Mouse (Mus musculus) hematopoietic stem cell, adult 5-6 weeks (primary cell): ENCODE data around the gene Ebna1bp2. TPM values are rescaled to one million over a fixed set of nuclear protein-coding genes. Genes with fewer than 3 reads are reported as not detected.

Experiments
- total RNA-seq: library from RNA; stranded (forward); fragments of 172-1452, 232-1000 nt; gene quantifications from 2 replicates; pipeline ENCODE4 v1.2.3, GENCODE M21; 2017

Ebna1bp2 gene
- total RNA-seq, 1 experiment from 2014 or later, result 124 TPM

Other genes starting within 250 kb of the Ebna1bp2 start
- gene Szt2, start 211.5 kb upstream of the Ebna1bp2 start, total RNA-seq, result 5.2 and 7.0 TPM in 2 replicates
- gene Med8, start 211.5 kb upstream of the Ebna1bp2 start, total RNA-seq, result 35.9 and 70.3 TPM in 2 replicates
- 35.4 and 39.4 TPM in 2 replicates for gene Elovl1, start 192.7 kb upstream of the Ebna1bp2 start, total RNA-seq
- 61.3 and 63.3 TPM in 2 replicates for gene Cdc20, start 183.4 kb upstream of the Ebna1bp2 start, total RNA-seq
- gene Mpl, start 163.3 kb upstream of the Ebna1bp2 start, total RNA-seq, result 31.3 and 33.8 TPM in 2 replicates
- 23.3 and 24.5 TPM in 2 replicates for gene Tie1, start 130.7 kb upstream of the Ebna1bp2 start, total RNA-seq
- not detected in 2 replicates for gene 2610528J11Rik, start 93.8 kb upstream of the Ebna1bp2 start, total RNA-seq
- gene Tmem125, start 76.8 kb upstream of the Ebna1bp2 start, total RNA-seq, result not detected in 2 replicates
- gene Cfap57, start within 50 bp of the Ebna1bp2 start, total RNA-seq, result 0.19 and 2.0 TPM in 2 replicates
- not detected in 2 replicates for gene Olfr62, start 38.2 kb downstream of the Ebna1bp2 start, total RNA-seq
- not detected in 2 replicates for gene Olfr1342, start 72.0 kb downstream of the Ebna1bp2 start, total RNA-seq
- not detected in 2 replicates for gene Olfr1341, start 82.7 kb downstream of the Ebna1bp2 start, total RNA-seq
- gene Olfr1340, start 99.3 kb downstream of the Ebna1bp2 start, total RNA-seq, result not detected in 2 replicates
- gene Olfr1339, start 111.4 kb downstream of the Ebna1bp2 start, total RNA-seq, result not detected in 2 replicates
- not detected in 2 replicates for gene Olfr1338, start 137.9 kb downstream of the Ebna1bp2 start, total RNA-seq
- gene Olfr1337, start 161.8 kb downstream of the Ebna1bp2 start, total RNA-seq, result not detected in 2 replicates
- not detected in 2 replicates for gene Olfr1335, start 189.1 kb downstream of the Ebna1bp2 start, total RNA-seq
- not detected in 2 replicates for gene Olfr1333, start 215.5 kb downstream of the Ebna1bp2 start, total RNA-seq
- gene Olfr1331, start 243.8 kb downstream of the Ebna1bp2 start, total RNA-seq, result not detected in 2 replicates